Mouse (Mus musculus): Measurements from ENCODE around the gene Cbl. TPM values are rescaled to one million over a fixed set of nuclear protein-coding genes. Genes with fewer than 3 reads are reported as not detected.
A peak's percentile ranks its signal among the peaks of the same experiment; 100 is the strongest.

Gene Cbl
- polyA plus RNA-seq, 1 experiment from 2014 or later: 4.9 TPM

GRCm38 (mm10) chr9:44237128-44237527 is 3.3 kb upstream of the Cbl start:
- no peaks in the 10 kb centered on the region for H3K9me3 ChIP-seq (ENCODE audit: control insufficient read depth, low read length)
- no peaks in the 10 kb centered on the region for H3K36me3 ChIP-seq (ENCODE audit: control insufficient read depth, insufficient read depth, low read length)
- no peaks in the 10 kb centered on the region for H3K27me3 ChIP-seq (ENCODE audit: control insufficient read depth, insufficient read depth, low read length)
- 81% methylated on average over 4 of the region's 4 CpGs for WGBS
- H3K9ac ChIP-seq (ENCODE audit: low read length): no peak overlapping the region
- ATAC-seq (ENCODE audit: low FRiP score, low TSS enrichment) (no peak), DNase-seq (ENCODE audit: low spot score) (no peak)
- no peak overlapping the region for H3K4me3 ChIP-seq (ENCODE audit: low read depth, low read length)
- H3K4me1 ChIP-seq (replicated peaks; ENCODE audit: control insufficient read depth, insufficient read depth): no peaks in the 10 kb centered on the region
- no peak overlapping the region for H3K27ac ChIP-seq (replicated peaks)
- TF ChIP-seq CTCF (IDR thresholded peaks at IDR 0.05; ENCODE audit: low read depth): no peak
- TF ChIP-seq EP300 (optimal IDR thresholded peaks at IDR 0.05): no peak
- no peak overlapping the region for H3K4me2 ChIP-seq (replicated peaks; ENCODE audit: low read depth)

DNA sequence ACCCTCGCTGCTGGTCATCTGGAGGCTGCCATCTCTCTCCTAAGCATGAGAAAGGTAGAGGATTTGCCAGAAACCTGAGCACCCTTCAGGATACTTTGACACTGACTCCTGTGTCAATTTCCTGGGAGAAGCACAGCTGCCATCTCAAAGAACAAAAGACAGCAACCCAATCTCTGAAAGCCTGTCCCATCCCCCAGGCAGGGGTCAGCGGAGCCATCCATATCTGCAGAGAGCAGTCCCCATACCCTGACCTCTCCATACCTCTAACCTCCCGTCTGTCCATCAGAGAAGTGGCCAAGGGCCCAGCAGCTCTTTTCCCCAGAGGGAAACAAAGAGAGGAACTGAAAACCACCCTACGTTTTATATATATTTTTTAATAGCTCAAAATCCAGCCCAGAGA is 2.8 kb upstream of the Cbl start:
- Histone ChIP-seq H3K36me3 (ENCODE audit: control insufficient read depth, insufficient read depth, low read length) (no peaks in the 10 kb centered on the region), H3K4me2 (replicated peaks; ENCODE audit: low read depth) (no peak overlapping the region), H3K9ac (ENCODE audit: low read length) (no peak overlapping the region), H3K27me3 (ENCODE audit: control insufficient read depth, insufficient read depth, low read length) (no peaks in the 10 kb centered on the region), H3K9me3 (ENCODE audit: control insufficient read depth, low read length) (no peaks in the 10 kb centered on the region), H3K4me3 (ENCODE audit: low read depth, low read length) (no peak overlapping the region), H3K27ac (replicated peaks) (no peak overlapping the region), H3K4me1 (replicated peaks; ENCODE audit: control insufficient read depth, insufficient read depth) (peaks cover 3% of the 10 kb centered on the region; the same call in 1 of the 2 replicates)
- ATAC-seq (ENCODE audit: low FRiP score, low TSS enrichment): no peak
- WGBS: 61% methylated on average over 4 of the region's 4 CpGs
- DNase-seq (ENCODE audit: low spot score): no peak
- TF ChIP-seq CTCF (IDR thresholded peaks at IDR 0.05; ENCODE audit: low read depth): no peak
- TF ChIP-seq EP300 (optimal IDR thresholded peaks at IDR 0.05): no peak

DNA sequence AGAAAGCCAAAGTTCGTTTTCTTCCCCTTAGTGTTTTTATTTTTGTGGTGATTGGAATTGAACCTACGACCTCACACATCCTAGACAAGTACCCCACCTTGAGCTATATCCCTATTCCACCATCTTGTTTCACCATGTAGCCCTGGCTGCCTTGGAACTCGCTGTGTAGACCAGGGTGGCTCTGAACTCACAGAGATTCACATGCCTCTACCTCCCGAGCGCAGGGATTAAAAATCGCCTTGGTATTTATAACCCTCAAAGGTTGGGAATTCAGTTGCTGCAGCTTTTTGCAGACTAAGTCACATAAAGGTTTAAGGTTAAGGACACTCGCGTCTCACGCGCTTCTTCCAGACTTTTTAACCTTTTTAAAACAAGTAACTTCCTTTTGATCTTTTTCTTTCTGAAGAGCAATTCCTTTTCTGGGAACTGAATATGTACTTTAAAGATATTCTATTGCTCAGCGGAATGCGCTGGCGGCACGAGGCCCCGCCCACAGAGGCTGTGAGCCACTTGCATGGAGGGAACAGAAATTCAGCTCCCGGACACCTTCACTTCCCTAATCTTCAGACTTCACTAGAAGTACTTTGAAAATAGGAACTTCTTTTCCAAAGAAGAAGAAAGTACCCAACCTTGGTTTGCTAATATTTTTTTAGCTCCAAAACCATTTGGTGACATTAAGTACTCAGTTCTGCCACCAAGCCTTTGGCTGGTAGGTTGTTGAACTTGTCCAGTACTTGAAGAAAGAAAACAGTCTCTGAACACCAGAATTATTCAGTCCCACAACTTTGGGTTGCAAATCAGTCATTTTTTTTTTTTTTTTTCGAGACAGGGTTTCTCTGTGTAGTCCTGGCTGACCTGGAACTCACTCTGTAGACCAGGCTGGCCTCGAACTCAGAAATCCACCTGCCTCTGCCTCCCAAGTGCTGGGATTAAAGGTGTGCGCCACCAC is 904 bp upstream of the Cbl start:
- Histone ChIP-seq H3K9ac (ENCODE audit: low read length) (peak overlapping the region; percentile 50; the same call in 1 of the 2 replicates), H3K4me1 (replicated peaks; ENCODE audit: control insufficient read depth, insufficient read depth) (peaks cover 3% of the 10 kb centered on the region; the same call in 1 of the 2 replicates)
- peak; percentile 45 for ATAC-seq (ENCODE audit: low FRiP score, low TSS enrichment)

GRCm38 (mm10) chr9:44233021-44233801 is 638 bp downstream of the Cbl start:
- H3K36me3 ChIP-seq (ENCODE audit: control insufficient read depth, insufficient read depth, low read length): no peaks in the 10 kb centered on the region; the same call in 1 of the 2 replicates
- peak; percentile 72 for ATAC-seq (ENCODE audit: low FRiP score, low TSS enrichment)
- TF ChIP-seq CTCF (IDR thresholded peaks at IDR 0.05; ENCODE audit: low read depth): no peak
- no peak for TF ChIP-seq EP300 (optimal IDR thresholded peaks at IDR 0.05)
- H3K4me1 ChIP-seq (replicated peaks; ENCODE audit: control insufficient read depth, insufficient read depth): peaks cover 3% of the 10 kb centered on the region; the same call in 1 of the 2 replicates
- peak overlapping the region; percentile 87 for H3K9ac ChIP-seq (ENCODE audit: low read length)
- no peak for DNase-seq (ENCODE audit: low spot score)
- under 1% methylated on average over 33 of the region's 40 CpGs for WGBS
- peak overlapping the region; percentile 93 for H3K27ac ChIP-seq (replicated peaks)
- H3K27me3 ChIP-seq (ENCODE audit: control insufficient read depth, insufficient read depth, low read length): no peaks in the 10 kb centered on the region
- no peaks in the 10 kb centered on the region for H3K9me3 ChIP-seq (ENCODE audit: control insufficient read depth, low read length)
- peak overlapping the region; percentile 88 for H3K4me3 ChIP-seq (ENCODE audit: low read depth, low read length)
- H3K4me2 ChIP-seq (replicated peaks; ENCODE audit: low read depth): peak overlapping the region; percentile 65

More for the DNA sequence above, 904 bp upstream of the Cbl start:
- WGBS: 20% methylated on average over 19 of the region's 19 CpGs
- Histone ChIP-seq H3K27me3 (ENCODE audit: control insufficient read depth, insufficient read depth, low read length) (no peaks in the 10 kb centered on the region), H3K9me3 (ENCODE audit: control insufficient read depth, low read length) (no peaks in the 10 kb centered on the region), H3K4me3 (ENCODE audit: low read depth, low read length) (peak overlapping the region; percentile 88), H3K4me2 (replicated peaks; ENCODE audit: low read depth) (peak overlapping the region; percentile 65), H3K27ac (replicated peaks) (peak overlapping the region; percentile 66), H3K36me3 (ENCODE audit: control insufficient read depth, insufficient read depth, low read length) (no peaks in the 10 kb centered on the region)
- TF ChIP-seq CTCF (IDR thresholded peaks at IDR 0.05; ENCODE audit: low read depth) (no peak), EP300 (optimal IDR thresholded peaks at IDR 0.05) (no peak)
- DNase-seq (ENCODE audit: low spot score): peak; percentile 67

- DNase-seq (ENCODE audit: low spot score) (no peak), ATAC-seq (ENCODE audit: low FRiP score, low TSS enrichment) (no peak)
- H3K36me3 ChIP-seq (ENCODE audit: control insufficient read depth, insufficient read depth, low read length): no peaks in the 10 kb centered on the region; the same call in 1 of the 2 replicates
- H3K9me3 ChIP-seq (ENCODE audit: control insufficient read depth, low read length): no peaks in the 10 kb centered on the region
- H3K4me2 ChIP-seq (replicated peaks; ENCODE audit: low read depth): no peak overlapping the region
- H3K4me1 ChIP-seq (replicated peaks; ENCODE audit: control insufficient read depth, insufficient read depth): peaks cover 3% of the 10 kb centered on the region; the same call in 1 of the 2 replicates
- no peaks in the 10 kb centered on the region for H3K27me3 ChIP-seq (ENCODE audit: control insufficient read depth, insufficient read depth, low read length)
- TF ChIP-seq EP300 (optimal IDR thresholded peaks at IDR 0.05) (no peak), CTCF (IDR thresholded peaks at IDR 0.05; ENCODE audit: low read depth) (no peak)
- H3K9ac ChIP-seq (ENCODE audit: low read length): no peak overlapping the region
- no peak overlapping the region for H3K27ac ChIP-seq (replicated peaks)
- H3K4me3 ChIP-seq (ENCODE audit: low read depth, low read length): no peak overlapping the region
These were observed 2.2 kb downstream of the Cbl start for GRCm38 (mm10) chr9:44231609-44232008.
